Mouse (Mus musculus) heart, embryonic 13.5 days (tissue): Measurements from ENCODE around the gene Ptprg. TPM values are rescaled to one million over a fixed set of nuclear protein-coding genes. Genes with fewer than 3 reads are reported as not detected.
A peak's percentile ranks its signal among the peaks of the same experiment; 100 is the strongest.

Source experiments
- ATAC-seq: fragments of 200-750 bp; cut with Nextera tagmentation; 2 replicates; pipeline ENCODE4 v1.8.0; 2017; ENCODE audit warnings: moderate TSS enrichment; ENCODE audit not compliant: insufficient number of reproducible peaks, low FRiP score, low TSS enrichment; ENCODE audit errors: extremely low read depth
- H3K27ac ChIP-seq: fragments of 300-500 bp; sonication (generic); replicated peaks from 2 replicates; pipeline ENCODE4 v1.5.1; 2015; ENCODE audit warnings: moderate library complexity, mild to moderate bottlenecking, inconsistent platforms
- H3K27me3 ChIP-seq: fragments of 300-500 bp; sonication (generic); replicated peaks from 2 replicates; pipeline ENCODE4 v1.6.1; 2015; ENCODE audit warnings: mild to moderate bottlenecking, inconsistent platforms
- H3K36me3 ChIP-seq: fragments of 300-500 bp; sonication (generic); 2 replicates; pipeline ENCODE4 v1.6.1; 2015; ENCODE audit warnings: mild to moderate bottlenecking, inconsistent platforms
- H3K4me1 ChIP-seq: fragments of 300-500 bp; sonication (generic); 2 replicates; pipeline ENCODE4 v1.6.1; 2015; ENCODE audit warnings: inconsistent platforms
- H3K4me2 ChIP-seq: fragments of 300-500 bp; sonication (generic); 2 replicates; pipeline ENCODE4 v1.6.1; 2015; ENCODE audit warnings: inconsistent platforms, mild to moderate bottlenecking, moderate library complexity
- H3K4me3 ChIP-seq: fragments of 300-500 bp; sonication (generic); 2 replicates; pipeline ENCODE4 v1.5.1; 2015; ENCODE audit warnings: moderate library complexity, mild to moderate bottlenecking, inconsistent platforms
- H3K9ac ChIP-seq: fragments of 300-500 bp; sonication (generic); 2 replicates; pipeline ENCODE4 v1.6.1; 2015; ENCODE audit warnings: inconsistent platforms, mild to moderate bottlenecking, moderate library complexity
- H3K9me3 ChIP-seq: fragments of 300-500 bp; sonication (generic); 2 replicates; pipeline ENCODE4 v1.6.1; 2016; ENCODE audit warnings: inconsistent platforms
- WGBS: fragments of 180-500 bp; shearing (Covaris S2); methylation state at CpG from one replicate; pipeline ENCODE4 v1.1.7; 2015; ENCODE audit warnings: mixed read lengths; 5-methylcytosine and 5-hydroxymethylcytosine counted together
- polyA plus RNA-seq: library from polyadenylated mRNA; unstranded; fragments of >200 nt; fragmentation: Nextera tagmentation; extraction: Ambion mirVana; gene quantifications from 2 replicates; pipeline ENCODE4 v1.2.1, GENCODE M21; 2015

Ptprg gene
- 13.6 and 18.3 TPM in 2 replicates for polyA plus RNA-seq

GRCm38 (mm10) chr14:11553273-11553665 is at the start of gene Ptprg:
TSS of gene Ptprg (plus strand) at chr14:11553532.
- no peaks in the 10 kb centered on the region for H3K36me3 ChIP-seq

GRCm38 (mm10) chr14:11503803-11504365 is 49.4 kb upstream of the Ptprg start:
- Histone ChIP-seq H3K4me2 (no peak overlapping the region), H3K4me3 (no peak overlapping the region), H3K9ac (no peak overlapping the region), H3K36me3 (no peaks in the 10 kb centered on the region), H3K27ac (no peak overlapping the region), H3K4me1 (peaks cover 7% of the 10 kb centered on the region; the same call in 1 of the 2 replicates), H3K9me3 (0 out of 2 replicates have a peak, but pooled peaks cover 6% of the 10 kb centered on the region), H3K27me3 (no peaks in the 10 kb centered on the region)
- ATAC-seq, result no peak
- 67% methylated on average over 7 of the region's 7 CpGs for WGBS

More at GRCm38 (mm10) chr14:11553273-11553665, at the start of gene Ptprg:
- Histone ChIP-seq H3K27ac (peak within 1 kb of the TSS; percentile 99), H3K27me3 (no peaks in the 10 kb centered on the region), H3K4me1 (peaks cover 30% of the 10 kb centered on the region), H3K9me3 (no peaks in the 10 kb centered on the region), H3K4me2 (peak within 1 kb of the TSS; percentile 97), H3K4me3 (peak within 1 kb of the TSS; percentile 90), H3K9ac (peak within 1 kb of the TSS; percentile 96)
- ATAC-seq, result peak; percentile 73
- WGBS, result under 1% methylated on average over 39 of the region's 40 CpGs

GRCm38 (mm10) chr14:11510173-11510572 is 43.2 kb upstream of the Ptprg start:
- H3K36me3 ChIP-seq, result no peaks in the 10 kb centered on the region
- H3K9me3 ChIP-seq, result 0 out of 2 replicates have a peak, but pooled peaks cover 6% of the 10 kb centered on the region
- H3K4me3 ChIP-seq, result no peak overlapping the region
- no peaks in the 10 kb centered on the region for H3K27me3 ChIP-seq
- 24% methylated on average over 1 of the region's 1 CpGs for WGBS
- no peak overlapping the region for H3K9ac ChIP-seq
- no peak for ATAC-seq
- no peak overlapping the region for H3K4me2 ChIP-seq
- H3K27ac ChIP-seq, result no peak overlapping the region
- H3K4me1 ChIP-seq, result peaks cover 7% of the 10 kb centered on the region; the same call in 1 of the 2 replicates

- WGBS, result 83% methylated on average over 2 of the region's 2 CpGs
- no peak overlapping the region for H3K4me3 ChIP-seq
- ATAC-seq, result no peak
These were observed 34.2 kb upstream of the Ptprg start for GRCm38 (mm10) chr14:11519171-11519570.

GRCm38 (mm10) chr14:11523052-11523451 is 30.3 kb upstream of the Ptprg start:
- no peaks in the 10 kb centered on the region for H3K36me3 ChIP-seq
- 73% methylated on average over 3 of the region's 3 CpGs for WGBS
- no peaks in the 10 kb centered on the region for H3K27me3 ChIP-seq
- no peak for ATAC-seq
- no peak overlapping the region for H3K4me2 ChIP-seq
- H3K4me1 ChIP-seq, result peaks cover 4% of the 10 kb centered on the region
- H3K9ac ChIP-seq, result no peak overlapping the region
- H3K27ac ChIP-seq, result no peak overlapping the region
- no peak overlapping the region for H3K4me3 ChIP-seq
- no peaks in the 10 kb centered on the region for H3K9me3 ChIP-seq

More at GRCm38 (mm10) chr14:11519171-11519570, 34.2 kb upstream of the Ptprg start:
- Histone ChIP-seq H3K4me1 (peaks cover 4% of the 10 kb centered on the region), H3K9me3 (no peaks in the 10 kb centered on the region), H3K27ac (no peak overlapping the region), H3K9ac (no peak overlapping the region), H3K4me2 (no peak overlapping the region), H3K36me3 (no peaks in the 10 kb centered on the region), H3K27me3 (no peaks in the 10 kb centered on the region)

- WGBS, result 86% methylated on average over 4 of the region's 4 CpGs
- H3K4me2 ChIP-seq, result no peak overlapping the region
- H3K27ac ChIP-seq, result no peak overlapping the region
- H3K9me3 ChIP-seq, result no peaks in the 10 kb centered on the region
- no peaks in the 10 kb centered on the region for H3K36me3 ChIP-seq
- no peak overlapping the region for H3K9ac ChIP-seq
- no peak overlapping the region for H3K4me3 ChIP-seq
- no peak for ATAC-seq
- no peaks in the 10 kb centered on the region for H3K4me1 ChIP-seq
- H3K27me3 ChIP-seq, result no peaks in the 10 kb centered on the region
These were observed 23.7 kb upstream of the Ptprg start for GRCm38 (mm10) chr14:11529591-11529990.

GRCm38 (mm10) chr14:11534456-11534855 is 18.9 kb upstream of the Ptprg start:
- Histone ChIP-seq H3K9me3 (no peaks in the 10 kb centered on the region), H3K9ac (no peak overlapping the region), H3K36me3 (no peaks in the 10 kb centered on the region), H3K27me3 (no peaks in the 10 kb centered on the region), H3K4me1 (no peaks in the 10 kb centered on the region), H3K4me3 (no peak overlapping the region), H3K4me2 (no peak overlapping the region), H3K27ac (no peak overlapping the region)
- 59% methylated on average over 1 of the region's 1 CpGs for WGBS
- ATAC-seq, result no peak

- Histone ChIP-seq H3K4me1 (no peaks in the 10 kb centered on the region), H3K36me3 (no peaks in the 10 kb centered on the region), H3K4me3 (no peak overlapping the region), H3K27me3 (no peaks in the 10 kb centered on the region), H3K9me3 (no peaks in the 10 kb centered on the region), H3K9ac (no peak overlapping the region), H3K4me2 (no peak overlapping the region), H3K27ac (no peak overlapping the region)
- no peak for ATAC-seq
- 67% methylated on average over 5 of the region's 5 CpGs for WGBS
These were observed 17.2 kb upstream of the Ptprg start for GRCm38 (mm10) chr14:11536121-11536520.

- H3K4me2 ChIP-seq, result peak overlapping the region; percentile 97
- ATAC-seq, result no peak
- peaks cover 23% of the 10 kb centered on the region for H3K4me1 ChIP-seq
- no peaks in the 10 kb centered on the region for H3K27me3 ChIP-seq
- WGBS, result 13% methylated on average over 11 of the region's 11 CpGs
- no peak overlapping the region for H3K27ac ChIP-seq
- peak overlapping the region; percentile 96 for H3K9ac ChIP-seq
- peak overlapping the region; percentile 90 for H3K4me3 ChIP-seq
- no peaks in the 10 kb centered on the region for H3K9me3 ChIP-seq
- H3K36me3 ChIP-seq, result no peaks in the 10 kb centered on the region
These were observed 1.4 kb upstream of the Ptprg start for GRCm38 (mm10) chr14:11551892-11552291.

GRCm38 (mm10) chr14:11552521-11553272 is 635 bp upstream of the Ptprg start:
- Histone ChIP-seq H3K27ac (peak overlapping the region; percentile 99), H3K4me2 (peak overlapping the region; percentile 97), H3K4me3 (peak overlapping the region; percentile 90), H3K9ac (peak overlapping the region; percentile 96), H3K9me3 (no peaks in the 10 kb centered on the region), H3K4me1 (peaks cover 30% of the 10 kb centered on the region), H3K27me3 (no peaks in the 10 kb centered on the region), H3K36me3 (no peaks in the 10 kb centered on the region)
- WGBS, result 2% methylated on average over 33 of the region's 33 CpGs
- no peak for ATAC-seq

GRCm38 (mm10) chr14:11553679-11554305 is 460 bp downstream of the Ptprg start:
- H3K36me3 ChIP-seq, result no peaks in the 10 kb centered on the region
- peak overlapping the region; percentile 96 for H3K9ac ChIP-seq
- H3K27ac ChIP-seq, result peak overlapping the region; percentile 99
- under 1% methylated on average over 55 of the region's 57 CpGs for WGBS
- peak overlapping the region; percentile 90 for H3K4me3 ChIP-seq
- ATAC-seq, result peak; percentile 22
- peak overlapping the region; percentile 97 for H3K4me2 ChIP-seq
- H3K27me3 ChIP-seq, result no peaks in the 10 kb centered on the region
- peaks cover 30% of the 10 kb centered on the region for H3K4me1 ChIP-seq
- no peaks in the 10 kb centered on the region for H3K9me3 ChIP-seq
